Mouse (Mus musculus) kidney, embryonic 16.5 days (tissue): ENCODE measurements around the gene Mndal. TPM values are rescaled to one million over a fixed set of nuclear protein-coding genes. Genes with fewer than 3 reads are reported as not detected.
"Not testable (repeated sequence)": the region's sequence is repeated elsewhere in the genome, so short reads cannot be mapped to it uniquely, and the experiment has no call there.

Experiments used
- ATAC-seq: fragments of 200-750 bp; cut with Nextera tagmentation; 2 replicates; pipeline ENCODE4 v1.8.0; 2017; ENCODE audit warnings: moderate TSS enrichment; ENCODE audit not compliant: low FRiP score, low TSS enrichment
- H3K27ac ChIP-seq: fragments of 300-500 bp; sonication (generic); 2 replicates; pipeline ENCODE4 v1.5.1; 2014; ENCODE audit warnings: low read length
- H3K27me3 ChIP-seq: fragments of 300-500 bp; sonication (generic); 2 replicates; pipeline ENCODE4 v1.6.1; 2014; ENCODE audit warnings: low read length, control low read depth, mixed read lengths; ENCODE audit not compliant: insufficient read depth
- H3K36me3 ChIP-seq: fragments of 300-500 bp; sonication (generic); 2 replicates; pipeline ENCODE4 v1.6.1; 2014; ENCODE audit warnings: low read length, control low read depth, mixed read lengths; ENCODE audit not compliant: insufficient read depth
- H3K4me1 ChIP-seq: fragments of 300-500 bp; sonication (generic); 2 replicates; pipeline ENCODE4 v1.6.1; 2014; ENCODE audit warnings: low read length, control low read depth, mixed read lengths; ENCODE audit not compliant: insufficient read depth
- H3K4me2 ChIP-seq: fragments of 300-500 bp; sonication (generic); replicated peaks from 2 replicates; pipeline ENCODE4 v1.6.1; 2014; ENCODE audit warnings: low read depth, low read length
- H3K4me3 ChIP-seq: fragments of 300-500 bp; sonication (generic); 2 replicates; pipeline ENCODE4 v1.5.1; 2014; ENCODE audit warnings: mild to moderate bottlenecking, low read length
- H3K9ac ChIP-seq: fragments of 300-500 bp; sonication (generic); replicated peaks from 2 replicates; pipeline ENCODE4 v1.6.1; 2014; ENCODE audit warnings: low read length
- H3K9me3 ChIP-seq: fragments of 300-500 bp; sonication (generic); 2 replicates; pipeline ENCODE4 v1.6.1; 2016; ENCODE audit warnings: low read length, control low read depth
- WGBS: fragments of 180-500 bp; shearing (Covaris S2); extraction: QIAGEN DNeasy Blood & Tissue Kit; methylation state at CpG from one replicate; pipeline ENCODE4 v1.1.7; 2014; 5-methylcytosine and 5-hydroxymethylcytosine counted together
- polyA plus RNA-seq: library from polyadenylated mRNA; unstranded; fragments of >200 nt; fragmentation: Nextera tagmentation; extraction: Ambion mirVana; gene quantifications from 2 replicates; pipeline ENCODE4 v1.2.1, GENCODE M21; 2015

Mndal gene
- polyA plus RNA-seq, 1 experiment from 2014 or later = 2.9 TPM

GRCm38 (mm10) chr1:173852853-173853252 lies 89.4 kb downstream of the Mndal start:
- H3K9ac ChIP-seq, H3K36me3 ChIP-seq, H3K4me2 ChIP-seq, H3K4me1 ChIP-seq, H3K27ac ChIP-seq, ATAC-seq, H3K4me3 ChIP-seq, H3K9me3 ChIP-seq, H3K27me3 ChIP-seq: not testable (repeated sequence)
- 53% methylated on average over 4 of the region's 4 CpGs for WGBS

GRCm38 (mm10) chr1:173846193-173846592 lies 96.1 kb downstream of the Mndal start:
- not testable (repeated sequence) for H3K27me3 ChIP-seq, ATAC-seq, H3K4me2 ChIP-seq, H3K9me3 ChIP-seq, H3K36me3 ChIP-seq, H3K27ac ChIP-seq, H3K9ac ChIP-seq, H3K4me1 ChIP-seq, H3K4me3 ChIP-seq
- WGBS = 90% methylated on average over 4 of the region's 4 CpGs

DNA sequence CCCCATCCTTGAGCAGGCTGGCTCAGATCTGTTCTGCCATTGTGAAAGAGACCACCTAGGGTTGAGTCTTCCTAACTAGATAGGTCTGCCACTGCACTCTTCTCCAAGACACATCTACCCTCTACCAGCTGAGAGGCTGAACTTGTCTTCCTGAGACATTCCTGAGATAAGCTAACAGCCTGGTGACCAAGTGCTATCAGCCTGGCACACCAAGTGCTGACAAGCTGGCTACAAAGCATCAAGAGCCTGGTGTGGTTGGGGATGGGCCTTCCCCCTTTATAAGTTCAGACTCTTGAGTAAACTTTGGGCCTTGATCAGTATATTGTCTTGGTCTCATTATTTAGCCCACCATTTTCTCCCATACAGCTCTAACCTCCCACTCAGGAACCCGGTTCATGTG lies 97.5 kb downstream of the Mndal start:
- Histone ChIP-seq H3K9ac (no peak overlapping the region), H3K27ac (no peak overlapping the region), H3K9me3 (no peaks in the 10 kb centered on the region), H3K36me3 (no peaks in the 10 kb centered on the region), H3K27me3 (no peaks in the 10 kb centered on the region), H3K4me1 (no peaks in the 10 kb centered on the region), H3K4me3 (no peak overlapping the region), H3K4me2 (no peak overlapping the region)
- no peak for ATAC-seq
- WGBS = 93% methylated on average over 1 of the region's 1 CpGs

DNA sequence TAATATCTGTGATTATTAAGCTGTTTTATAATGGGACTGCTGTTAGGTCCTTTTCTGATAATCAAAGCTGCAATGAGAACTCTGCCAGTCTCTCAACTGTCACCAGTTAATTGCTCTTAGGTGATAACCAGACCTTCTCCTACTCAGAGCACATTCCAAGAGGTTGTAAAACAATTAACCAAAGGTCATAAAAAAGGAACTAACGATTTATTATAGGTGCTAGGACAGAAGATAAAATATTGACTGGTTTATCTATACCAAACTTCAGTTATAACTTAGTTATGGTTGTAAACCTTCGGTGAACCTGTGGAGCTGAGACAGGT lies 120.8 kb downstream of the Mndal start:
- H3K4me3 ChIP-seq, H3K36me3 ChIP-seq, ATAC-seq, H3K9ac ChIP-seq, H3K4me1 ChIP-seq, H3K9me3 ChIP-seq, H3K27me3 ChIP-seq, H3K4me2 ChIP-seq, H3K27ac ChIP-seq: not testable (repeated sequence)
- 23% methylated on average over 2 of the region's 2 CpGs for WGBS

GRCm38 (mm10) chr1:173820794-173821480 lies 121.4 kb downstream of the Mndal start:
- H3K36me3 ChIP-seq, ATAC-seq, H3K9me3 ChIP-seq, H3K4me1 ChIP-seq, H3K27me3 ChIP-seq, H3K4me3 ChIP-seq, H3K9ac ChIP-seq, H3K4me2 ChIP-seq, H3K27ac ChIP-seq: not testable (repeated sequence)
- 63% methylated on average over 2 of the region's 2 CpGs for WGBS

DNA sequence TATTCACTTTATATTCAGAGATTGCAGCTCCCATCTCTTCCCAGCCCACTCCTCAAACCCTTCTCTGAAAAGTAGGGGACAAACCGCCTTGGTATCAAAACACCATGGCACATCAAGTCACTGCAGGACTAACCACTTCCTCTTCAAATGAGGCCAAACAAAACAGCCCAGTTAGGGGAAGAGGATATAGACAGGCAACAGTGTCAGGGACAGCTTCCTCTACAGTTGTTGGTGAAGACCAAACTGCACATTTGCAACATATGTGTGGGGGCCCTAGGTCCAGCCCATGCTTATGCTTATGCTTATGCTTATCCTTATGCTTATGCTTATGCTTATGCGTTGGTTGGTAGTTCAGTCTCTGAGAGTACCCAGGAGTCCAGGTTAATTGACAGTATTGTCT lies 133.0 kb downstream of the Mndal start:
- not testable (repeated sequence) for H3K4me3 ChIP-seq, H3K27me3 ChIP-seq, H3K4me2 ChIP-seq, ATAC-seq, H3K9me3 ChIP-seq, H3K27ac ChIP-seq, H3K9ac ChIP-seq, H3K36me3 ChIP-seq, H3K4me1 ChIP-seq
- WGBS = 84% methylated on average over 2 of the region's 2 CpGs

GRCm38 (mm10) chr1:173802689-173803281 lies 139.5 kb downstream of the Mndal start:
- H3K4me3 ChIP-seq, H3K27me3 ChIP-seq, H3K27ac ChIP-seq, H3K9me3 ChIP-seq, H3K9ac ChIP-seq, ATAC-seq, H3K36me3 ChIP-seq, H3K4me1 ChIP-seq, H3K4me2 ChIP-seq: not testable (repeated sequence)
- WGBS = 63% methylated on average over 2 of the region's 2 CpGs

DNA sequence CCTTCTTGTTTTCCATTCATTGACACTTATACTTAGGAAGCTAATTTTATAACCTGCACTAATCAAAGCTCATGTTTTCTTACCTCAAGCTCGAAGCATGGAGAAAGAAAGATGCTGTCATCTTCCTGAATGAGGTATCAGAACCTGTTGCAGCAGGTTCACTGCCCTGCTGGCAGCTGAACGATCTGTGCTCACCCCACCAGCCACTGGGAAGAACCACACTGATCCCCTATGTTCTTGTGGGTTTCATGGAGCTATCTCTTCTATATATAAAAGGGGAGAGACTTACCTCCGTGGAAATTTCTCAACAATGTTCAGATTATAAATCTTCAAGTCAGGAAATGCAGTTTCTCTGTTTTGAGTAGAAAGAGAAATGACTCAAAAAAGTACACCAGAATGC lies 140.1 kb downstream of the Mndal start:
- H3K27ac ChIP-seq, H3K9ac ChIP-seq, H3K4me1 ChIP-seq, H3K4me2 ChIP-seq, ATAC-seq, H3K27me3 ChIP-seq, H3K4me3 ChIP-seq, H3K9me3 ChIP-seq, H3K36me3 ChIP-seq: not testable (repeated sequence)
- WGBS = 52% methylated on average over 3 of the region's 3 CpGs

- H3K36me3 ChIP-seq, H3K4me3 ChIP-seq, H3K9me3 ChIP-seq, H3K27me3 ChIP-seq, H3K27ac ChIP-seq, H3K4me2 ChIP-seq, ATAC-seq, H3K4me1 ChIP-seq, H3K9ac ChIP-seq: not testable (repeated sequence)
- 77% methylated on average over 2 of the region's 2 CpGs for WGBS
Observed at GRCm38 (mm10) chr1:173801791-173802190, 140.5 kb downstream of the Mndal start.
